Mouse (Mus musculus) liver, adult 2 months (tissue): ENCODE measurements at regions not wholly inside any gene's neighbourhood (a gene's known extent, or its start where the extent isn't known, plus 50 kb on each side); places are given as distances from the start of the nearest gene placed in this dataset.
A peak's percentile ranks its signal among the peaks of the same experiment; 100 is the strongest.
"Not testable (repeated sequence)": the region's sequence is repeated elsewhere in the genome, so short reads cannot be mapped to it uniquely, and the experiment has no call there.

ENCODE experiments used
- DNase-seq: peaks from one replicate; pipeline ENCODE4 v3.0.0-alpha.2; 2011; ENCODE audit warnings: low read depth, low spot score; ENCODE audit errors: extremely low read depth
- H3K27ac ChIP-seq: fragments of 200-500 bp; replicated peaks from 2 replicates; pipeline ENCODE4 v1.5.1; 2012; ENCODE audit warnings: low read depth, mild to moderate bottlenecking, control low read depth, inconsistent platforms, low read length; ENCODE audit not compliant: insufficient read depth
- H3K27me3 ChIP-seq: fragments of 200-500 bp; 2 replicates; pipeline ENCODE4 v1.6.1; 2012; ENCODE audit warnings: mild to moderate bottlenecking, moderate library complexity, low read length, inconsistent platforms; ENCODE audit not compliant: control insufficient read depth, insufficient read depth
- H3K36me3 ChIP-seq: fragments of 200-500 bp; 2 replicates; pipeline ENCODE4 v1.6.1; 2012; ENCODE audit warnings: low read length, inconsistent platforms; ENCODE audit not compliant: control insufficient read depth, insufficient read depth
- H3K4me1 ChIP-seq: fragments of 200-500 bp; 2 replicates; pipeline ENCODE4 v1.6.1; 2011; ENCODE audit warnings: low read length; ENCODE audit not compliant: control insufficient read depth, insufficient read depth
- H3K4me3 ChIP-seq: fragments of 200-500 bp; 2 replicates; pipeline ENCODE4 v1.5.1; 2011; ENCODE audit warnings: low read depth, mild to moderate bottlenecking, control low read depth, low read length, moderate library complexity; ENCODE audit not compliant: insufficient read depth
- H3K79me2 ChIP-seq: fragments of 200-500 bp; 2 replicates; pipeline ENCODE4 v1.6.1; 2012; ENCODE audit warnings: inconsistent platforms, mild to moderate bottlenecking, low read length, moderate library complexity; ENCODE audit not compliant: control insufficient read depth, insufficient read depth
- H3K9ac ChIP-seq: fragments of 200-500 bp; 2 replicates; pipeline ENCODE4 v1.6.1; 2012; ENCODE audit warnings: low read depth, mild to moderate bottlenecking, control low read depth, inconsistent platforms, low read length
- CTCF ChIP-seq: fragments of 200-500 bp; IDR thresholded peaks from 2 replicates; pipeline ENCODE4 v1.5.1; 2011; ENCODE audit warnings: low read depth, low read length, control low read depth
- POLR2A ChIP-seq: fragments of 200-500 bp; IDR thresholded peaks from 2 replicates; pipeline ENCODE4 v1.6.1; 2011; ENCODE audit warnings: low read length, control low read depth; ENCODE audit not compliant: insufficient read depth; ENCODE audit errors: extremely low read depth
- WGBS: fragments of 180-500 bp; shearing (Covaris S2); methylation state at CpG from one replicate; pipeline ENCODE4 v1.1.7; 2018; 5-methylcytosine and 5-hydroxymethylcytosine counted together

- Histone ChIP-seq H3K4me1 (no peaks in the 10 kb centered on the region), H3K79me2 (no peaks in the 10 kb centered on the region), H3K27ac (no peak overlapping the region), H3K4me3 (no peak overlapping the region), H3K27me3 (no peaks in the 10 kb centered on the region), H3K9ac (no peak overlapping the region), H3K36me3 (no peaks in the 10 kb centered on the region)
- no peak for DNase-seq
- TF ChIP-seq CTCF (no peak), POLR2A (no peak)
- 75% methylated on average over 3 of the region's 3 CpGs for WGBS
Observed at GRCm38 (mm10) chr17:60857445-60857844, 1844.3 kb upstream of the Nudt12 start.

- Histone ChIP-seq H3K9ac (no peak overlapping the region), H3K27me3 (no peaks in the 10 kb centered on the region), H3K4me3 (no peak overlapping the region), H3K27ac (no peak overlapping the region), H3K4me1 (no peaks in the 10 kb centered on the region), H3K79me2 (no peaks in the 10 kb centered on the region), H3K36me3 (no peaks in the 10 kb centered on the region)
- WGBS = 47% methylated on average over 3 of the region's 3 CpGs
- DNase-seq = no peak
- TF ChIP-seq CTCF (no peak), POLR2A (no peak)
Observed at GRCm38 (mm10) chr17:60854659-60855058, 1841.5 kb upstream of the Nudt12 start.

GRCm38 (mm10) chr17:60838794-60839193 is 1825.6 kb upstream of the Nudt12 start:
- H3K79me2 ChIP-seq, H3K27ac ChIP-seq, DNase-seq, H3K27me3 ChIP-seq, H3K36me3 ChIP-seq, H3K9ac ChIP-seq, H3K4me3 ChIP-seq, H3K4me1 ChIP-seq: not testable (repeated sequence)
- WGBS = 90% methylated on average over 3 of the region's 3 CpGs

- 32% methylated on average over 3 of the region's 3 CpGs for WGBS
- no peak overlapping the region for H3K4me3 ChIP-seq
- TF ChIP-seq CTCF = no peak
- no peak for TF ChIP-seq POLR2A
- H3K9ac ChIP-seq = no peak overlapping the region
- no peaks in the 10 kb centered on the region for H3K27me3 ChIP-seq
- no peak overlapping the region for H3K27ac ChIP-seq
- no peaks in the 10 kb centered on the region for H3K36me3 ChIP-seq
- no peaks in the 10 kb centered on the region; the same call in 1 of the 2 replicates for H3K4me1 ChIP-seq
- peak; percentile 49 for DNase-seq
- no peaks in the 10 kb centered on the region for H3K79me2 ChIP-seq
Observed at GRCm38 (mm10) chr17:60832531-60832930, 1819.4 kb upstream of the Nudt12 start.

GRCm38 (mm10) chr17:60830498-60830897 is 1817.3 kb upstream of the Nudt12 start:
- no peaks in the 10 kb centered on the region for H3K27me3 ChIP-seq
- WGBS = 25% methylated on average over 2 of the region's 2 CpGs
- no peak overlapping the region for H3K27ac ChIP-seq
- TF ChIP-seq POLR2A (no peak), CTCF (no peak)
- H3K4me1 ChIP-seq = no peaks in the 10 kb centered on the region; the same call in 1 of the 2 replicates
- no peak overlapping the region for H3K4me3 ChIP-seq
- DNase-seq = peak; percentile 78
- no peaks in the 10 kb centered on the region for H3K79me2 ChIP-seq
- no peak overlapping the region for H3K9ac ChIP-seq
- no peaks in the 10 kb centered on the region for H3K36me3 ChIP-seq

GRCm38 (mm10) chr17:60804715-60805449 is 1791.7 kb upstream of the Nudt12 start:
- no peak for TF ChIP-seq POLR2A
- no peak for TF ChIP-seq CTCF
- Histone ChIP-seq H3K9ac (no peak overlapping the region), H3K27me3 (no peaks in the 10 kb centered on the region), H3K27ac (no peak overlapping the region), H3K4me1 (no peaks in the 10 kb centered on the region), H3K79me2 (no peaks in the 10 kb centered on the region), H3K36me3 (no peaks in the 10 kb centered on the region), H3K4me3 (no peak overlapping the region)
- DNase-seq = no peak
- 71% methylated on average over 8 of the region's 8 CpGs for WGBS
